Mouse (Mus musculus) gastrocnemius, postnatal 10 days (tissue): ENCODE data around the gene Mrps2. TPM values are rescaled to one million over a fixed set of nuclear protein-coding genes. Genes with fewer than 3 reads are reported as not detected.

ENCODE experiments used
- DNase-seq: peaks from one replicate; pipeline ENCODE4 v3.0.0; 2021; ENCODE audit warnings: mixed read lengths
- total RNA-seq, 2 experiments: library from RNA; stranded (reverse); gene quantifications; 2 replicates each; pipeline ENCODE4 v1.2.3; 2021

Mrps2 gene
- total RNA-seq, 2 experiments from 2014 or later = 28.3 to 31.5 TPM

DNA sequence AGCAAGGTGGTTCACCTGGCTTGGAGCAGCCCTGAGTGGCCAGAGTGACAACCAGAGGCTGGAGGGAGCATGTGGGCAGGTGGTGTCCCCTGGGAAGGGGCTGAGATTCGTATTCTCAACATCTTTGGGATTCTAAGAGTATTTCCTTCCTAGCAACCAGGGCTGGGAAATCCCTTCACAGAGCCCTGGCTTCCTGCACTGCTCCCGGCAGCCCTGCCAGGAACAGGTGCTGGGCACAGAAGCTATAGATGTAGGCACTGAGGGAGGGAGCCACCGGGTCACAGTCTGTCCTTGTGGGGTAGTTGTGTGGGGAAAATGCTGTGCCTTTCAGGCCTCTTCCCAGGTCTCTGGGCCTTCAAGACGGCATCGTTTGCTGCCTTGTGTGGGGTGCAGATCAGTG lies 52.7 kb downstream of the Mrps2 start:
- no peak for DNase-seq

Other genes with a start within 250 kb of the Mrps2 start
- 1 to 10 TPM; 3.0 to 4.7 TPM for gene Ppp1r26, start 21.3 kb upstream of the Mrps2 start, total RNA-seq
- under 1 TPM in 1 of 2 experiments, not detected in 1; 0.34 TPM for gene 1700007K13Rik, start 1.7 kb upstream of the Mrps2 start, total RNA-seq
- 1 to 10 TPM; 1.9 to 3.5 TPM for gene Gbgt1, start 28.8 kb downstream of the Mrps2 start, total RNA-seq
- gene Gm10134, start 38.0 kb downstream of the Mrps2 start, total RNA-seq = 1 to 10 TPM in 1 of 2 experiments, not detected in 1; 2.0 TPM
- gene Ralgds, start 45.1 kb downstream of the Mrps2 start, total RNA-seq = 10 to 100 TPM; 33.1 to 43.9 TPM
- not detected for gene Cel, start 95.3 kb downstream of the Mrps2 start, total RNA-seq
- gene Gtf3c5, start 115.7 kb downstream of the Mrps2 start, total RNA-seq = 10 to 100 TPM in 1 of 2 experiments, 1 to 10 TPM in 1; 9.1 to 10.2 TPM
- gene Gfi1b, start 153.9 kb downstream of the Mrps2 start, total RNA-seq = under 1 TPM in 1 of 2 experiments, not detected in 1; 0.79 TPM
- gene Tsc1, start 173.2 kb downstream of the Mrps2 start, total RNA-seq = 10 to 100 TPM; 15.6 to 19.2 TPM
- not detected for gene Spaca9, start 231.7 kb downstream of the Mrps2 start, total RNA-seq
- gene Ak8, start 232.1 kb downstream of the Mrps2 start, total RNA-seq = not detected